Mouse (Mus musculus) midbrain, postnatal 0 days (tissue): ENCODE measurements around the gene Wdr70. TPM values are rescaled to one million over a fixed set of nuclear protein-coding genes. Genes with fewer than 3 reads are reported as not detected.

Experiments
- ATAC-seq: fragments of 200-750 bp; cut with Nextera tagmentation; 2 replicates; pipeline ENCODE4 v1.8.0; 2017; ENCODE audit warnings: moderate number of reproducible peaks, mild to moderate bottlenecking, moderate TSS enrichment, moderate library complexity; ENCODE audit not compliant: low FRiP score
- DNase-seq: peaks from one replicate; pipeline ENCODE4 v3.0.0-alpha.2; 2015; ENCODE audit warnings: low spot score
- H3K27ac ChIP-seq: fragments of 300-500 bp; sonication (generic); 2 replicates; pipeline ENCODE4 v1.5.1; 2014; ENCODE audit warnings: low read depth, mild to moderate bottlenecking, low read length, mixed read lengths
- H3K27me3 ChIP-seq: fragments of 300-500 bp; sonication (generic); 2 replicates; pipeline ENCODE4 v1.6.1; 2014; ENCODE audit warnings: low read length, control low read depth, mixed read lengths; ENCODE audit not compliant: insufficient read depth
- H3K36me3 ChIP-seq: fragments of 300-500 bp; sonication (generic); 2 replicates; pipeline ENCODE4 v1.6.1; 2014; ENCODE audit warnings: low read length, control low read depth, mixed read lengths; ENCODE audit not compliant: insufficient read depth
- H3K4me1 ChIP-seq: fragments of 300-500 bp; sonication (generic); 2 replicates; pipeline ENCODE4 v1.6.1; 2014; ENCODE audit warnings: mild to moderate bottlenecking, control low read depth, antibody characterized with exemption, low read length, mixed read lengths; ENCODE audit not compliant: insufficient read depth
- H3K4me2 ChIP-seq: fragments of 300-500 bp; sonication (generic); 2 replicates; pipeline ENCODE4 v1.6.1; 2014; ENCODE audit warnings: low read depth, mild to moderate bottlenecking, low read length, mixed read lengths; ENCODE audit not compliant: poor library complexity, severe bottlenecking
- H3K4me3 ChIP-seq: fragments of 300-500 bp; sonication (generic); 2 replicates; pipeline ENCODE4 v1.5.1; 2014; ENCODE audit warnings: low read depth, mild to moderate bottlenecking, low read length, moderate library complexity
- H3K9ac ChIP-seq: fragments of 300-500 bp; sonication (generic); replicated peaks from 2 replicates; pipeline ENCODE4 v1.6.1; 2014; ENCODE audit warnings: mild to moderate bottlenecking, low read length, moderate library complexity, mixed read lengths; ENCODE audit not compliant: poor library complexity, severe bottlenecking
- H3K9me3 ChIP-seq: fragments of 300-500 bp; sonication (generic); 2 replicates; pipeline ENCODE4 v1.6.1; 2016; ENCODE audit warnings: low read length, control low read depth
- CTCF ChIP-seq: IDR thresholded peaks from 2 replicates; pipeline ENCODE4 v1.5.1; 2016; ENCODE audit warnings: antibody characterized with exemption, mild to moderate bottlenecking
- WGBS: fragments of 180-500 bp; shearing (Covaris S2); extraction: QIAGEN DNeasy Blood & Tissue Kit; methylation state at CpG from one replicate; pipeline ENCODE4 v1.1.7; 2014; 5-methylcytosine and 5-hydroxymethylcytosine counted together
- polyA plus RNA-seq: library from polyadenylated mRNA; unstranded; fragments of >200 nt; fragmentation: Nextera tagmentation; extraction: Ambion mirVana; gene quantifications from 2 replicates; pipeline ENCODE4 v1.2.1, GENCODE M21; 2015
- total RNA-seq: library from RNA; depleted of rRNA; stranded (reverse); fragments of >200 nt; gene quantifications from 2 replicates; pipeline ENCODE4 v1.2.3, GENCODE M21; 2014

The Wdr70 gene
- total and polyA plus RNA-seq, 2 experiments from 2014 or later: 44.6 to 68.6 TPM

GRCm38 (mm10) chr15:7884181-7884580 is 214.8 kb downstream of the Wdr70 start:
- Histone ChIP-seq H3K4me3 (no peak overlapping the region), H3K4me2 (no peak overlapping the region), H3K27me3 (no peaks in the 10 kb centered on the region), H3K36me3 (0 out of 2 replicates have a peak, but pooled peaks cover 5% of the 10 kb centered on the region), H3K4me1 (no peaks in the 10 kb centered on the region), H3K27ac (no peak overlapping the region), H3K9me3 (no peaks in the 10 kb centered on the region), H3K9ac (no peak overlapping the region)
- no peak for TF ChIP-seq CTCF
- 93% methylated on average over 11 of the region's 11 CpGs for WGBS
- DNase-seq (no peak), ATAC-seq (no peak)

- ATAC-seq: 0 out of 2 replicates have a peak, but pooled peaks have one; percentile 20
- 42% methylated on average over 7 of the region's 7 CpGs for WGBS
- peaks cover 5% of the 10 kb centered on the region; the same call in 1 of the 2 replicates for H3K36me3 ChIP-seq
These were observed 219.1 kb downstream of the Wdr70 start for GRCm38 (mm10) chr15:7879956-7880355.

GRCm38 (mm10) chr15:7878861-7879260 is 220.1 kb downstream of the Wdr70 start:
- no peak overlapping the region for H3K4me3 ChIP-seq
- TF ChIP-seq CTCF: no peak
- H3K27ac ChIP-seq: no peak overlapping the region
- DNase-seq: no peak
- H3K9ac ChIP-seq: no peak overlapping the region
- H3K4me1 ChIP-seq: no peaks in the 10 kb centered on the region
- 54% methylated on average over 10 of the region's 10 CpGs for WGBS
- peaks cover 5% of the 10 kb centered on the region; the same call in 1 of the 2 replicates for H3K36me3 ChIP-seq
- no peak for ATAC-seq
- H3K9me3 ChIP-seq: no peaks in the 10 kb centered on the region
- H3K27me3 ChIP-seq: no peaks in the 10 kb centered on the region
- no peak overlapping the region for H3K4me2 ChIP-seq

More at GRCm38 (mm10) chr15:7879956-7880355, 219.1 kb downstream of the Wdr70 start:
- no peak overlapping the region for H3K4me2 ChIP-seq
- H3K9ac ChIP-seq: no peak overlapping the region
- no peak overlapping the region for H3K4me3 ChIP-seq
- peak; percentile 14 for DNase-seq
- no peaks in the 10 kb centered on the region for H3K27me3 ChIP-seq
- no peaks in the 10 kb centered on the region for H3K4me1 ChIP-seq
- TF ChIP-seq CTCF: no peak
- no peak overlapping the region for H3K27ac ChIP-seq
- H3K9me3 ChIP-seq: no peaks in the 10 kb centered on the region

- Histone ChIP-seq H3K36me3 (peaks cover 2% of the 10 kb centered on the region; the same call in 1 of the 2 replicates), H3K27me3 (no peaks in the 10 kb centered on the region), H3K27ac (no peak overlapping the region), H3K9ac (no peak overlapping the region), H3K9me3 (no peaks in the 10 kb centered on the region), H3K4me2 (peak overlapping the region; percentile 6; the same call in 1 of the 2 replicates), H3K4me1 (no peaks in the 10 kb centered on the region), H3K4me3 (no peak overlapping the region)
- WGBS: 25% methylated on average over 22 of the region's 22 CpGs
- TF ChIP-seq CTCF: no peak
- ATAC-seq (no peak), DNase-seq (peak; percentile 49)
These were observed 221.2 kb downstream of the Wdr70 start for GRCm38 (mm10) chr15:7877560-7878467.

- Histone ChIP-seq H3K4me3 (no peak overlapping the region), H3K4me1 (no peaks in the 10 kb centered on the region), H3K27me3 (no peaks in the 10 kb centered on the region), H3K9me3 (no peaks in the 10 kb centered on the region), H3K36me3 (no peaks in the 10 kb centered on the region; the same call in 1 of the 2 replicates), H3K9ac (no peak overlapping the region), H3K27ac (no peak overlapping the region), H3K4me2 (no peak overlapping the region)
- ATAC-seq (no peak), DNase-seq (no peak)
- TF ChIP-seq CTCF: no peak
- 69% methylated on average over 6 of the region's 6 CpGs for WGBS
These were observed 223.1 kb downstream of the Wdr70 start for GRCm38 (mm10) chr15:7875879-7876278.

GRCm38 (mm10) chr15:7872473-7872872 is 226.5 kb downstream of the Wdr70 start:
- no peak for DNase-seq
- Histone ChIP-seq H3K36me3 (no peaks in the 10 kb centered on the region; the same call in 1 of the 2 replicates), H3K9me3 (no peaks in the 10 kb centered on the region), H3K27me3 (no peaks in the 10 kb centered on the region), H3K4me1 (no peaks in the 10 kb centered on the region), H3K4me2 (no peak overlapping the region), H3K4me3 (no peak overlapping the region), H3K9ac (no peak overlapping the region), H3K27ac (no peak overlapping the region)
- TF ChIP-seq CTCF: no peak
- WGBS: 43% methylated on average over 5 of the region's 5 CpGs
- no peak for ATAC-seq
